Mouse (Mus musculus): ENCODE results near the gene Tnfrsf13c. TPM values are rescaled to one million over a fixed set of nuclear protein-coding genes. Genes with fewer than 3 reads are reported as not detected.

Gene Tnfrsf13c
- polyA plus RNA-seq, 1 experiment from 2014 or later: 0.22 TPM

GRCm38 (mm10) chr15:82225769-82226168 is 1.6 kb upstream of the Tnfrsf13c start:
- H3K9me3 ChIP-seq (replicated peaks): no peaks in the 10 kb centered on the region
- 93% methylated on average over 5 of the region's 5 CpGs for WGBS
- no peak overlapping the region for H3K27ac ChIP-seq
- H3K4me2 ChIP-seq: no peak overlapping the region
- H3K4me1 ChIP-seq: peaks cover 15% of the 10 kb centered on the region
- no peak overlapping the region for H3K9ac ChIP-seq
- H3K36me3 ChIP-seq (ENCODE audit: poor library complexity, severe bottlenecking): no peaks in the 10 kb centered on the region
- no peak overlapping the region for H3K4me3 ChIP-seq
- H3K27me3 ChIP-seq: peaks cover 22% of the 10 kb centered on the region
- ATAC-seq: no peak

DNA sequence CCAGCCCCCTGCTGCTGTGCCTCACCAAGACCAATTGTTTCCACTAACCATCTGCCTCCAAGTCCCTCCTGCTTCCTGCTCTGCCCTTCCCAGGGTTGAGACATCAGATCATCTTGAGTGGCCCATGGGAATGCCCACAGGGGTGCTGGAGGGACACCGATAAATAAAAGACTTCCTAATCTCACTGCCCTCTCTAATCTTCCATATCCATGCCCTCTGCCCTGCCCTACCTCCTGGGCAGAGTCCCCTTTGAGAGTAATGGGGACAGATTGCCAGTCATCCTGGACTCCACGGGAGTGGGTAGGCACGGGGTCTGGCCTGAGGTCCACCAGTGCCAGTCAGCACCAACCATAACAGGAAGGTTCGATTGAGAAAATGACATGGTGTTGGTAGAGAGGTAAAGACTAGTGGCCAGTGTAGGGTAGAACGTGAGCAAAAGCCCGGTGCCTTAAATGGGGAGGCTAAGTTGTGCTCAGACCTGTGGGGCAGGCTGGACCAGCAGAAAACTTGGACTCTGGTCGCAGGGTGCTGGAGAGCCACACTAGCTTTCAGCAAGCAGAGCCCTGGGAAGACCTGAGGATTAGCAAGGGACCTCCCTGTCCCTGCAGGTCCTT is 540 bp upstream of the Tnfrsf13c start:
- no peaks in the 10 kb centered on the region for H3K9me3 ChIP-seq (replicated peaks)
- H3K4me3 ChIP-seq: peak overlapping the region; percentile 37
- WGBS: 37% methylated on average over 7 of the region's 7 CpGs
- peaks cover 22% of the 10 kb centered on the region for H3K27me3 ChIP-seq
- H3K4me1 ChIP-seq: peaks cover 24% of the 10 kb centered on the region
- H3K9ac ChIP-seq: peak overlapping the region; percentile 62; the same call in 1 of the 2 replicates
- no peak; the same call in 1 of the 2 replicates for ATAC-seq
- H3K4me2 ChIP-seq: peak overlapping the region; percentile 70
- H3K27ac ChIP-seq: no peak overlapping the region
- no peaks in the 10 kb centered on the region for H3K36me3 ChIP-seq (ENCODE audit: poor library complexity, severe bottlenecking)

DNA sequence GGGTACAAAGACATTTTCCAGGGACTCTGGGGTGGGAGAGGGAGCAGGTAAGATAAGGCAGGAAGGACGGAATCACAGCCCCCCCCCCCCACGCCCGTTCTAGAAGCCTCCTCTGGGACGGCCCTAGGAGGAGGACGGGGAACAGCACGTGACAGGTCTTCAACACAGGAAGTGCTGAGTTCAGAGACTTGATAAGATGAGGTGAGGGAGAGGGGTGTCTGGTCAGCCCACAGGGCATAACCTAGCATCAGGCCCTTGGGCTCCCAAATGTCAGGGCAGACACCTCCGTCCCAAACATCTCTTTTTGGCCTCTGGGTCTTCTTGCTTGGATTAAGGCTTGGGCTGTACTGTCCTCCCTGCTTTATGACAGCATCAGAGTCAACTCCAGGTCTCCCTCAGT is 918 bp downstream of the Tnfrsf13c start:
- Histone ChIP-seq H3K27ac (no peak overlapping the region), H3K27me3 (peaks cover 28% of the 10 kb centered on the region), H3K9ac (peak overlapping the region; percentile 62; the same call in 1 of the 2 replicates), H3K4me3 (no peak overlapping the region), H3K36me3 (ENCODE audit: poor library complexity, severe bottlenecking) (no peaks in the 10 kb centered on the region), H3K4me1 (peaks cover 28% of the 10 kb centered on the region), H3K9me3 (replicated peaks) (no peaks in the 10 kb centered on the region), H3K4me2 (peak overlapping the region; percentile 70; the same call in 1 of the 2 replicates)
- ATAC-seq: no peak
- 69% methylated on average over 7 of the region's 7 CpGs for WGBS

GRCm38 (mm10) chr15:82221104-82221860 is 2.9 kb downstream of the Tnfrsf13c start:
- ATAC-seq: no peak
- peaks cover 38% of the 10 kb centered on the region for H3K27me3 ChIP-seq
- 61% methylated on average over 14 of the region's 14 CpGs for WGBS

GRCm38 (mm10) chr15:82220003-82220675 is 4.0 kb downstream of the Tnfrsf13c start:
- ATAC-seq: no peak
- WGBS: 54% methylated on average over 12 of the region's 12 CpGs
- peaks cover 47% of the 10 kb centered on the region for H3K27me3 ChIP-seq

More at GRCm38 (mm10) chr15:82221104-82221860, 2.9 kb downstream of the Tnfrsf13c start:
- H3K4me3 ChIP-seq: no peak overlapping the region
- H3K36me3 ChIP-seq (ENCODE audit: poor library complexity, severe bottlenecking): no peaks in the 10 kb centered on the region
- peaks cover 40% of the 10 kb centered on the region for H3K4me1 ChIP-seq
- H3K4me2 ChIP-seq: no peak overlapping the region
- H3K9ac ChIP-seq: no peak overlapping the region
- no peaks in the 10 kb centered on the region for H3K9me3 ChIP-seq (replicated peaks)
- H3K27ac ChIP-seq: no peak overlapping the region

DNA sequence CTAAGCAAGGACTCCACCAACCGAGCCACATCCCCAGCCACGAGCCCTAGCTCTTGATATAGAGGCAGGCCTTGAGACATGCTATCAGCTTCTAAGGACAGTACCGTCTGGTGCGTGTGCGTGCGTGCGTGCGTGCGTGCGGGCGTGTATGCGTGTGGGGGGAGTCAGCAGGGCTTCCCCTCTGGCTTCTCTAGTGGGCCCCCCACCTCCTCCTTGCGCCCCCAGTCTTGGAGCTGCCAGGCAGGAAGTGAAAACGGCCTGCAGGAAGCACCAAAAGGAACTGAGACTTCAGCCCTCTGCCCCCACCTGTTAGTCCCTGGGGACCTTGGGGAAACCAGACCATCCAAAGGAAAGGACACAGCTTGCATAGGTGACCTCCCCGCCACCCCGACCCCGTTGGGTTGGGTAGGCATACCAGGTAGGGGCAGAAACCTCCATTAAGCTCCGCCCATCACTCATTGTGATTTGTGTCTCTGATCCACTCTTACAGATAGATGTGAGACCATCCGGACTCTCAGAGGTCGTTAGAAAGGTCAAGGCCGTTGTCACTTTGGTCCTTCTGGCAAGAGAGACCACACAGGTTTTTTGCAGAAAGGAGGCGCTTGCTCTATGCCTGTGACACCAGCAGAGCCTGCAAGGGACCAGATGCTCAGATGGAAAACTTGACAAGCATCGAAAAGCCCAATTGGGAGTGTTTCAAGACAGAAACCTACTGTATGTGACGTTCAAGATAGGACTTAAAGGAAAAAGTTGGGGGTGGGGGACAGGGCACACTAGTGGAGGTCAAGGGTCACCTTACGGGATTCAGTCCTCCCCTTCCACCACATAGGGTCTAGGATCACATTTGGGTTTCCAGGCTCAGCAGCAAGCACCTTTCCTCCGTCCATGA is 5.1 kb downstream of the Tnfrsf13c start:
- Histone ChIP-seq H3K27ac (no peak overlapping the region), H3K4me2 (no peak overlapping the region), H3K9me3 (replicated peaks) (no peaks in the 10 kb centered on the region), H3K9ac (no peak overlapping the region), H3K4me1 (peaks cover 44% of the 10 kb centered on the region), H3K4me3 (no peak overlapping the region), H3K27me3 (peaks cover 45% of the 10 kb centered on the region), H3K36me3 (ENCODE audit: poor library complexity, severe bottlenecking) (no peaks in the 10 kb centered on the region)
- ATAC-seq: no peak
- 82% methylated on average over 26 of the region's 26 CpGs for WGBS

More at GRCm38 (mm10) chr15:82220003-82220675, 4.0 kb downstream of the Tnfrsf13c start:
- no peak overlapping the region for H3K4me3 ChIP-seq
- H3K9me3 ChIP-seq (replicated peaks): no peaks in the 10 kb centered on the region
- H3K27ac ChIP-seq: no peak overlapping the region
- H3K9ac ChIP-seq: no peak overlapping the region
- peaks cover 51% of the 10 kb centered on the region for H3K4me1 ChIP-seq
- no peaks in the 10 kb centered on the region for H3K36me3 ChIP-seq (ENCODE audit: poor library complexity, severe bottlenecking)
- no peak overlapping the region for H3K4me2 ChIP-seq

DNA sequence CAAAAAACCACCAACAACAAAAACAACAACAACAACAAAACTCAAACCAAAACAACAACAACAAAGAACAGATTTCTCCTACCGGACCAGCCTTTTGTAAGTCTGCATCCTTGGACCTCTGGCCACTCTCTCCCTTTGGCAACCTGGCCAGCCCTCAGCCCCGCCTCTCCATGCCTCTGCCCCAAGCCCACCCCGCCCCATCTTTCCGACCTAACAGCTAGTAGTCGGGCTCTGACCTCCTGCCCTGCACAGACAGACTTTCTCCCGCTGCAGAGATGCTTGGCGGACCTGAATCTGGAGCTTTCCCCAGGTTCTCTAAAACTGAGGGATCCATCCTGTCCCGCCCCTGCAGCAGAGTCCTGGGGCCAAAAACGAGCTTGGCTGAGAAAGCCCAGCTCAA is 6.2 kb downstream of the Tnfrsf13c start:
- no peaks in the 10 kb centered on the region for H3K36me3 ChIP-seq (ENCODE audit: poor library complexity, severe bottlenecking)
- H3K27me3 ChIP-seq: peaks cover 49% of the 10 kb centered on the region
- H3K4me2 ChIP-seq: no peak overlapping the region
- H3K9ac ChIP-seq: no peak overlapping the region
- WGBS: 32% methylated on average over 9 of the region's 9 CpGs
- H3K4me1 ChIP-seq: peaks cover 41% of the 10 kb centered on the region
- no peak overlapping the region for H3K4me3 ChIP-seq
- H3K9me3 ChIP-seq (replicated peaks): no peaks in the 10 kb centered on the region
- no peak for ATAC-seq
- H3K27ac ChIP-seq: no peak overlapping the region

DNA sequence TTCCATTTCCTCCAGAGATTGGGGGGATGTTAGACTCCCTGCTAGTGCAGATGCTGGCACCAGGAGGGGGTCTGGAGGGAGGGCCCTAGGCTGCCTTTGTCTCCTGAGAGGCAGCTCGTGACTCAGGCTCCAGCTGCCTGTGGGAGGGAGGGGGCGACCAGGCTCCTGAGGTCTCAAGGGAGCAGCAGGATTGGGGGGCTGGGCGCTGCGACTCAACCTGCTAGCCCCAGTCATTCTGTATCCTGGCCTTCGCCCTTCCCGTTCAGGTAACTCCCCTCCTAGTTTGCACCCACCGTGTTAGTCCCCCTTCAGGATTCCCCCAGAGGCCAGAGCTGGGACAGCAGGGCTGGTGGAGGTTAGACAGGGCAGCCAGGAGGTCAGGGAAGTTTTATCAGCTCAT is 7.1 kb downstream of the Tnfrsf13c start:
- Histone ChIP-seq H3K4me1 (peaks cover 51% of the 10 kb centered on the region), H3K9me3 (replicated peaks) (no peaks in the 10 kb centered on the region), H3K27me3 (peaks cover 55% of the 10 kb centered on the region), H3K4me2 (no peak overlapping the region), H3K9ac (no peak overlapping the region), H3K4me3 (no peak overlapping the region), H3K36me3 (ENCODE audit: poor library complexity, severe bottlenecking) (no peaks in the 10 kb centered on the region), H3K27ac (no peak overlapping the region)
- ATAC-seq: peak; percentile 34; the same call in 1 of the 2 replicates
- 13% methylated on average over 7 of the region's 7 CpGs for WGBS

DNA sequence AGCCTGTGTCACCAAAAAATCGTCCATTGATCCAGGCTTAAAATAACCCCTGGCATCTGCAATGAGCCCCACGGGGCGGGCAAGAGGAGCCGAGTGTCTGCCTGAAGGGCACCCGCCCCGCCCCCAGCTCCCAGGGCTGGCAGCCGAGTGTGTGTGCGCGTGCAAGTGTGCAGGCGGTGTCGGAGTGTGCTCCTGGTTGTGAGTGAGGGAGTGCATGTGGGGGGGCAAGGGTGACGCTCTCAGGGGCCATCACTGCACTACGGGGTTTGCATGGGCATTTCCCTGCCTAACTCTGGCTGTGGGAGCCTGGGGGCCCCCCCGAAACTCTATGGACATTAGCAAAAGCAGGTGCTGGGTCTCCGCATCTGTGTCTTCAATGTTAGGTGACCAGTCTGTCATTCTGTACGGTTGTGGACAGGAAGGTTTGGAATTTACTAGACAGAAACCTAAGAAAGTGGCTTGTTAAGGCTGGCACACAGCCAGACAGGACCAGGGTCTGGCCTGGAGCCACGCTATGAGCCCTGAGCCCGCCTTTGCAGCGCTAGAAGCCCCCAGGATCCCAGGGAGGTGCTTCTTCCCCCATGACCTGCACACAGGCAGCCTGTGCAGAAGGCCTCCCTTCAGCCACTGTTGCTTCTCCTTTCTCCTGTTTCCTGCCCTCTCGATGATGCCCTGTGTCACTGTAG is 7.9 kb downstream of the Tnfrsf13c start:
- Histone ChIP-seq H3K4me3 (no peak overlapping the region), H3K9me3 (replicated peaks) (no peaks in the 10 kb centered on the region), H3K4me2 (peak overlapping the region; percentile 7; the same call in 1 of the 2 replicates), H3K36me3 (ENCODE audit: poor library complexity, severe bottlenecking) (no peaks in the 10 kb centered on the region), H3K4me1 (peaks cover 58% of the 10 kb centered on the region), H3K27ac (no peak overlapping the region), H3K9ac (0 out of 2 replicates have a peak overlapping the region, but pooled peaks have one; percentile 17), H3K27me3 (peaks cover 63% of the 10 kb centered on the region)
- peak; percentile 30; the same call in 1 of the 2 replicates for ATAC-seq
- 40% methylated on average over 20 of the region's 20 CpGs for WGBS

DNA sequence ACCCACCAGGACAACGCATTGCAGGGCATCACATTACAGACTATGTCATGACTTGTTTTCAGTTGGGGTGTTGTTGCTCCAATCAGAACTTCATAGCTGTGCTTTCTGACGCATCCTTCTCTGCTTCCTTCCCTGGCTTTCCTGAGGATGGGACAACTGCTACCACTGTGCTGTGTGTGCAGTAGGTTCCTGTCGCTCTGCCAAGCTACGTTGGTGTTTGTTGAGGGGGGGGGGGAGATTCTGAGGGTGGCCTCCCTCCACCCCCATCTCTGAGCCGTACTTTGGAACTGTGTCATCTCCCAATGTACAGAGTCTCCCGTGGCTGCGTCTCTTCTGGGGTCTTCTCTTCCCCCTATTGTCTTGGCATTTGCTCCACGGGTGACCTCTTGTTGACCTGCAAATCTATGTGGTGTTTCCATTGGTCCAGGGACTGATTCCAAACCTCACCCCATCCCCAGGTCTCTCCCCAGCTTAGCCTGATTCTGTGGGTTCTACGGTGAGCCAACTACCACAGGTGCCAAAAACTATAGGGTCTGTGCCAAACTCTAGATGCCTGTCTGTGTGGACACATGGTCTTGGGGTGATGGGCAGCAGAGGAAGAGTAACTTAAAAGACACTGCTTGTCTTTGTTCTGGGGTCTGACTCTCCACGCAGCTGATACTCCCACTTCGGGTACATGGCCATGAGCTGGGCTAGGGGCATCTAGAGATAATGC is 8.7 kb downstream of the Tnfrsf13c start:
- ATAC-seq: no peak
- H3K27me3 ChIP-seq: peaks cover 71% of the 10 kb centered on the region

More for the DNA sequence above, 8.7 kb downstream of the Tnfrsf13c start:
- Histone ChIP-seq H3K27ac (no peak overlapping the region), H3K9ac (no peak overlapping the region), H3K4me1 (peaks cover 51% of the 10 kb centered on the region), H3K4me3 (no peak overlapping the region), H3K36me3 (ENCODE audit: poor library complexity, severe bottlenecking) (no peaks in the 10 kb centered on the region), H3K4me2 (peak overlapping the region; percentile 7; the same call in 1 of the 2 replicates), H3K9me3 (replicated peaks) (no peaks in the 10 kb centered on the region)
- 28% methylated on average over 11 of the region's 11 CpGs for WGBS

Data from forebrain, embryonic 13.5 days (tissue).